Mouse (Mus musculus) liver, postnatal 0 days (tissue): ENCODE data around the gene Anp32a.

Experiments used
- CTCF ChIP-seq: sonication (generic); IDR thresholded peaks from 2 replicates; pipeline ENCODE4 v1.5.1; 2016; ENCODE audit warnings: antibody characterized with exemption, low read depth
- EP300 ChIP-seq: IDR thresholded peaks from 2 replicates; pipeline ENCODE4 v1.6.1; 2016; ENCODE audit warnings: antibody characterized with exemption, low read depth, mild to moderate bottlenecking

- TF ChIP-seq CTCF (no peak), EP300 (no peak)
Observed at GRCm38 (mm10) chr9:62342441-62343191, 1.5 kb downstream of the Anp32a start.
